Mouse (Mus musculus) lung, embryonic 16.5 days (tissue): Measurements from ENCODE around the gene Cep152. TPM values are rescaled to one million over a fixed set of nuclear protein-coding genes. Genes with fewer than 3 reads are reported as not detected.
A peak's percentile ranks its signal among the peaks of the same experiment; 100 is the strongest.

Experiments used
- ATAC-seq: fragments of 200-750 bp; cut with Nextera tagmentation; 2 replicates; pipeline ENCODE4 v1.8.0; 2017; ENCODE audit warnings: low read depth, mild to moderate bottlenecking, moderate library complexity
- H3K27ac ChIP-seq: fragments of 300-500 bp; sonication (generic); 2 replicates; pipeline ENCODE4 v1.5.1; 2014; ENCODE audit warnings: mild to moderate bottlenecking, control low read depth, low read length
- H3K27me3 ChIP-seq: fragments of 300-500 bp; sonication (generic); 2 replicates; pipeline ENCODE4 v1.6.1; 2014; ENCODE audit warnings: low read depth, low read length, mixed read lengths; ENCODE audit not compliant: control insufficient read depth, insufficient read depth
- H3K36me3 ChIP-seq: fragments of 300-500 bp; sonication (generic); 2 replicates; pipeline ENCODE4 v1.6.1; 2014; ENCODE audit warnings: low read length; ENCODE audit not compliant: control insufficient read depth, insufficient read depth
- H3K4me1 ChIP-seq: fragments of 300-500 bp; sonication (generic); replicated peaks from 2 replicates; pipeline ENCODE4 v1.6.1; 2014; ENCODE audit warnings: low read length, mixed read lengths; ENCODE audit not compliant: control insufficient read depth, insufficient read depth
- H3K4me2 ChIP-seq: fragments of 300-500 bp; sonication (generic); 2 replicates; pipeline ENCODE4 v1.6.1; 2014; ENCODE audit warnings: low read depth, low read length, control low read depth
- H3K4me3 ChIP-seq: fragments of 300-500 bp; sonication (generic); 2 replicates; pipeline ENCODE4 v1.5.1; 2014; ENCODE audit warnings: mild to moderate bottlenecking, low read length, control low read depth
- H3K9ac ChIP-seq: fragments of 300-500 bp; sonication (generic); 2 replicates; pipeline ENCODE4 v1.6.1; 2014; ENCODE audit warnings: low read length, control low read depth
- H3K9me3 ChIP-seq: fragments of 300-500 bp; sonication (generic); 2 replicates; pipeline ENCODE4 v1.6.1; 2016; ENCODE audit warnings: low read length; ENCODE audit not compliant: control insufficient read depth
- WGBS: fragments of 180-500 bp; shearing (Covaris S2); extraction: QIAGEN DNeasy Blood & Tissue Kit; methylation state at CpG from one replicate; pipeline ENCODE4 v1.1.7; 2014; 5-methylcytosine and 5-hydroxymethylcytosine counted together
- polyA plus RNA-seq: library from polyadenylated mRNA; unstranded; fragments of >200 nt; fragmentation: Nextera tagmentation; extraction: Ambion mirVana; gene quantifications from 2 replicates; pipeline ENCODE4 v1.2.1, GENCODE M21; 2015

The Cep152 gene
- polyA plus RNA-seq, 1 experiment from 2014 or later: 8.6 TPM

- no peaks in the 10 kb centered on the region for H3K9me3 ChIP-seq
- no peak overlapping the region for H3K4me2 ChIP-seq
- no peaks in the 10 kb centered on the region for H3K4me1 ChIP-seq
- ATAC-seq: no peak
- no peaks in the 10 kb centered on the region for H3K27me3 ChIP-seq
- no peak overlapping the region for H3K9ac ChIP-seq
- WGBS: 40% methylated on average over 1 of the region's 1 CpGs
- no peaks in the 10 kb centered on the region for H3K36me3 ChIP-seq
- no peak overlapping the region for H3K4me3 ChIP-seq
- H3K27ac ChIP-seq: no peak overlapping the region
These were observed 75.9 kb downstream of the Cep152 start for GRCm38 (mm10) chr2:125548806-125549578.

- Histone ChIP-seq H3K9me3 (no peaks in the 10 kb centered on the region), H3K27me3 (no peaks in the 10 kb centered on the region), H3K36me3 (no peaks in the 10 kb centered on the region), H3K9ac (no peak overlapping the region), H3K4me3 (no peak overlapping the region), H3K4me2 (no peak overlapping the region), H3K4me1 (no peaks in the 10 kb centered on the region), H3K27ac (no peak overlapping the region)
- WGBS: 66% methylated on average over 3 of the region's 3 CpGs
- no peak for ATAC-seq
These were observed 79.9 kb downstream of the Cep152 start for GRCm38 (mm10) chr2:125544986-125545385.

GRCm38 (mm10) chr2:125543646-125544045 lies 81.3 kb downstream of the Cep152 start:
- H3K27me3 ChIP-seq: no peaks in the 10 kb centered on the region
- ATAC-seq: peak; percentile 41
- no peaks in the 10 kb centered on the region for H3K9me3 ChIP-seq
- no peak overlapping the region for H3K4me2 ChIP-seq
- no peaks in the 10 kb centered on the region for H3K36me3 ChIP-seq
- H3K27ac ChIP-seq: no peak overlapping the region
- H3K4me3 ChIP-seq: no peak overlapping the region
- H3K9ac ChIP-seq: no peak overlapping the region
- 29% methylated on average over 1 of the region's 1 CpGs for WGBS
- H3K4me1 ChIP-seq: no peaks in the 10 kb centered on the region

- Histone ChIP-seq H3K36me3 (no peaks in the 10 kb centered on the region), H3K27ac (no peak overlapping the region), H3K4me2 (no peak overlapping the region), H3K4me3 (no peak overlapping the region), H3K9ac (no peak overlapping the region), H3K27me3 (no peaks in the 10 kb centered on the region), H3K9me3 (no peaks in the 10 kb centered on the region), H3K4me1 (no peaks in the 10 kb centered on the region)
- no peak for ATAC-seq
- 59% methylated on average over 7 of the region's 7 CpGs for WGBS
These were observed 83.5 kb downstream of the Cep152 start for GRCm38 (mm10) chr2:125541451-125541850.

- Histone ChIP-seq H3K27ac (no peak overlapping the region), H3K27me3 (no peaks in the 10 kb centered on the region), H3K4me3 (no peak overlapping the region), H3K9me3 (no peaks in the 10 kb centered on the region), H3K4me2 (no peak overlapping the region), H3K4me1 (no peaks in the 10 kb centered on the region), H3K9ac (no peak overlapping the region), H3K36me3 (no peaks in the 10 kb centered on the region)
- 75% methylated on average over 7 of the region's 7 CpGs for WGBS
- no peak for ATAC-seq
These were observed 84.3 kb downstream of the Cep152 start for GRCm38 (mm10) chr2:125540579-125540978.

GRCm38 (mm10) chr2:125539640-125540039 lies 85.3 kb downstream of the Cep152 start:
- no peak overlapping the region for H3K4me2 ChIP-seq
- no peak overlapping the region for H3K9ac ChIP-seq
- no peaks in the 10 kb centered on the region for H3K27me3 ChIP-seq
- no peak overlapping the region for H3K27ac ChIP-seq
- no peak for ATAC-seq
- no peaks in the 10 kb centered on the region for H3K4me1 ChIP-seq
- no peaks in the 10 kb centered on the region for H3K36me3 ChIP-seq
- H3K9me3 ChIP-seq: no peaks in the 10 kb centered on the region
- no peak overlapping the region for H3K4me3 ChIP-seq
- 81% methylated on average over 3 of the region's 3 CpGs for WGBS

- H3K4me1 ChIP-seq: no peaks in the 10 kb centered on the region
- H3K4me2 ChIP-seq: no peak overlapping the region
- H3K36me3 ChIP-seq: no peaks in the 10 kb centered on the region
- peak; percentile 61; the same call in 1 of the 2 replicates for ATAC-seq
- H3K27me3 ChIP-seq: no peaks in the 10 kb centered on the region
- no peak overlapping the region for H3K27ac ChIP-seq
- H3K4me3 ChIP-seq: no peak overlapping the region
- H3K9me3 ChIP-seq: no peaks in the 10 kb centered on the region
- WGBS: 56% methylated on average over 6 of the region's 6 CpGs
- no peak overlapping the region for H3K9ac ChIP-seq
These were observed 94.2 kb downstream of the Cep152 start for GRCm38 (mm10) chr2:125530665-125531064.

- ATAC-seq: no peak
These were observed 98.3 kb downstream of the Cep152 start for GRCm38 (mm10) chr2:125526566-125526965.

GRCm38 (mm10) chr2:125525484-125525883 lies 99.4 kb downstream of the Cep152 start:
- H3K4me2 ChIP-seq: no peak overlapping the region

More at GRCm38 (mm10) chr2:125526566-125526965, 98.3 kb downstream of the Cep152 start:
- Histone ChIP-seq H3K4me3 (no peak overlapping the region), H3K9me3 (no peaks in the 10 kb centered on the region), H3K36me3 (no peaks in the 10 kb centered on the region), H3K9ac (no peak overlapping the region), H3K4me2 (no peak overlapping the region), H3K27ac (no peak overlapping the region), H3K27me3 (no peaks in the 10 kb centered on the region), H3K4me1 (no peaks in the 10 kb centered on the region)
- 78% methylated on average over 5 of the region's 5 CpGs for WGBS

More at GRCm38 (mm10) chr2:125525484-125525883, 99.4 kb downstream of the Cep152 start:
- no peak for ATAC-seq
- Histone ChIP-seq H3K9ac (no peak overlapping the region), H3K4me3 (no peak overlapping the region), H3K9me3 (no peaks in the 10 kb centered on the region), H3K36me3 (no peaks in the 10 kb centered on the region), H3K27ac (no peak overlapping the region), H3K4me1 (no peaks in the 10 kb centered on the region), H3K27me3 (no peaks in the 10 kb centered on the region)
- WGBS: 62% methylated on average over 2 of the region's 2 CpGs
